Mouse (Mus musculus) MEL (cell line): Measurements from ENCODE around the gene Hist1h2be.

Experiments
- CTCF ChIP-seq, 3 experiments: IDR thresholded peaks in 2 of 3; conservative IDR thresholded peaks in 1 of 3; 2 replicates each; pipeline ENCODE4 v1.5.1; 2011 to 2012; ENCODE audit warnings: low read length in 3 of 3, low read depth in 2 of 3, mild to moderate bottlenecking in 2 of 3, improper control_type of control experiment in 1 of 3, inconsistent platforms in 1 of 3, mixed read lengths in 1 of 3, moderate library complexity in 1 of 3; ENCODE audit not compliant: control insufficient read depth in 1 of 3, insufficient read depth in 1 of 3, poor library complexity in 1 of 3, severe bottlenecking in 1 of 3
- EP300 ChIP-seq, 2 experiments: IDR thresholded peaks; 2 replicates each; pipeline ENCODE4 v1.6.1; 2011; ENCODE audit warnings: improper control_type of control experiment in 2 of 2, low read length in 2 of 2, low read depth in 1 of 2, mild to moderate bottlenecking in 1 of 2
- ETS1 ChIP-seq: IDR thresholded peaks from 2 replicates; pipeline ENCODE4 v1.6.1; 2012; ENCODE audit warnings: low read depth, mild to moderate bottlenecking, inconsistent platforms, low read length, improper control_type of control experiment, moderate library complexity
- GABPA ChIP-seq: IDR thresholded peaks from 2 replicates; pipeline ENCODE4 v1.6.1; 2012; ENCODE audit warnings: low read depth, mild to moderate bottlenecking, inconsistent platforms, low read length, improper control_type of control experiment, moderate library complexity
- NELFE ChIP-seq: IDR thresholded peaks from 2 replicates; pipeline ENCODE4 v1.6.1; 2011; ENCODE audit warnings: low read depth, low read length, improper control_type of control experiment

GRCm38 (mm10) chr13:23538249-23538648, 82.7 kb downstream of the Hist1h2be start:
- TF ChIP-seq CTCF (IDR thresholded peaks at IDR 0.05 in 2 of 3, conservative IDR thresholded peaks at IDR 0.05 in 1 of 3; ENCODE audit: control insufficient read depth in 1 of 3, insufficient read depth in 1 of 3, low read depth in 2 of 3, low read length in 3 of 3, poor library complexity in 1 of 3, severe bottlenecking in 1 of 3): no peak
- TF ChIP-seq NELFE: no peak
- no peak for TF ChIP-seq EP300 (IDR thresholded peaks at IDR 0.05; ENCODE audit: low read depth in 1 of 2, low read length in 2 of 2)
- no peak for TF ChIP-seq GABPA
- no peak for TF ChIP-seq ETS1
